Mouse (Mus musculus) myocyte (in vitro differentiated cells): ENCODE measurements around the gene Col2a1.
A peak's percentile ranks its signal among the peaks of the same experiment; 100 is the strongest.

Experiments
- CEBPB ChIP-seq: IDR thresholded peaks from 2 replicates; pipeline ENCODE4 v1.6.1; 2011; ENCODE audit warnings: mild to moderate bottlenecking, moderate library complexity; ENCODE audit not compliant: poor library complexity, insufficient read depth, severe bottlenecking
- E2F4 ChIP-seq: IDR thresholded peaks from one replicate; pipeline ENCODE4 v1.6.1; 2011; ENCODE audit warnings: mild to moderate bottlenecking, control low read depth, moderate library complexity; ENCODE audit not compliant: insufficient read depth
- MAX ChIP-seq: IDR thresholded peaks from one replicate; pipeline ENCODE4 v1.6.1; 2011; ENCODE audit warnings: low read depth, mild to moderate bottlenecking, control low read depth
- MYOD1 ChIP-seq, 3 experiments: IDR thresholded peaks; one replicate each; pipeline ENCODE4 v1.6.1; 2011; ENCODE audit warnings: control low read depth in 2 of 3, low read depth in 2 of 3, mild to moderate bottlenecking in 2 of 3, moderate library complexity in 1 of 3; ENCODE audit not compliant: insufficient read length in 2 of 3, control insufficient read depth in 1 of 3
- MYOG ChIP-seq, 3 experiments: IDR thresholded peaks; one replicate each; pipeline ENCODE4 v1.6.1; 2011; ENCODE audit warnings: control low read depth in 2 of 3, low read depth in 2 of 3, mild to moderate bottlenecking in 2 of 3; ENCODE audit not compliant: insufficient read length in 2 of 3, control insufficient read depth in 1 of 3, insufficient read depth in 1 of 3
- POLR2A ChIP-seq: IDR thresholded peaks from one replicate; pipeline ENCODE4 v1.6.1; 2011; ENCODE audit warnings: low read depth, mild to moderate bottlenecking, control low read depth, moderate library complexity; ENCODE audit not compliant: insufficient read length
- POLR2AphosphoS2 ChIP-seq: IDR thresholded peaks from one replicate; pipeline ENCODE4 v1.6.1; 2011; ENCODE audit warnings: low read depth, control low read depth; ENCODE audit not compliant: insufficient read length
- REST ChIP-seq: IDR thresholded peaks from one replicate; pipeline ENCODE4 v1.6.1; 2011; ENCODE audit warnings: mild to moderate bottlenecking, control low read depth, moderate library complexity; ENCODE audit not compliant: insufficient read depth, insufficient read length
- TCF12 ChIP-seq: IDR thresholded peaks from one replicate; pipeline ENCODE4 v1.6.1; 2011; ENCODE audit warnings: mild to moderate bottlenecking, control low read depth; ENCODE audit not compliant: poor library complexity, insufficient read depth, severe bottlenecking
- TCF3 ChIP-seq: IDR thresholded peaks from one replicate; pipeline ENCODE4 v1.6.1; 2011; ENCODE audit warnings: low read depth, control low read depth; ENCODE audit not compliant: insufficient read length
- USF1 ChIP-seq: IDR thresholded peaks from one replicate; pipeline ENCODE4 v1.6.1; 2011; ENCODE audit warnings: low read depth, mild to moderate bottlenecking, control low read depth, moderate library complexity

DNA sequence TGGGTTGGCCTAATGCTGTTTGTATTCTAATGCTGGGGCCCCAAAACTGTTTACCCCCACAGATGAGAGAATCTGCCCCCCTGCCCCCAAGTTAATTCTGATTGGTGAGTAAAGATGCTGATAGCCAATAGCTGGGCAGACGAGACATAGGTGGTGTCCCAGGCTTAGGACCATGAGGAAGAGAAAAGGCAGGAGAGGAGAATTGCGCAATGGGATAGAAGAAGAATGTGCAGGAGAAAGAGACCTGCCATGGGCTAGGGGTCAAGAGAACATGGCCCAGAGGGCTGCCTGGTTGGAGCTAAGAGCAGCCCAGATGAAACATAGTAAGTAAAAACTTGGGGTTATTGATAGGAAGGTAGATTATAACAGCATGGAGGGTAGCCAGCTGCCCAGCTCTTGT lies 64.4 kb downstream of the Col2a1 start:
- no peak for TF ChIP-seq MYOG (IDR thresholded peaks at IDR 0.05; ENCODE audit: control insufficient read depth in 1 of 3, insufficient read depth in 1 of 3, insufficient read length in 2 of 3, low read depth in 2 of 3)
- no peak for TF ChIP-seq POLR2A
- TF ChIP-seq MAX = no peak
- TF ChIP-seq TCF12 = no peak
- no peak for TF ChIP-seq TCF3
- TF ChIP-seq POLR2AphosphoS2 = no peak
- no peak for TF ChIP-seq USF1
- TF ChIP-seq E2F4 = no peak
- TF ChIP-seq MYOD1 (IDR thresholded peaks at IDR 0.05; ENCODE audit: control insufficient read depth in 1 of 3, insufficient read length in 2 of 3, low read depth in 2 of 3) = no peak
- TF ChIP-seq REST = no peak
- TF ChIP-seq CEBPB = peak; percentile 87
